Mouse (Mus musculus) MEL-GATA-1-ER (cell line): ENCODE data around the gene Slc41a3.
A peak's percentile ranks its signal among the peaks of the same experiment; 100 is the strongest.

ENCODE experiments used
- DNase-seq: peaks from one replicate; pipeline ENCODE4 v3.0.0-alpha.2; 2012; ENCODE audit warnings: low read depth; ENCODE audit errors: extremely low read depth

Slc41a3 gene

DNA sequence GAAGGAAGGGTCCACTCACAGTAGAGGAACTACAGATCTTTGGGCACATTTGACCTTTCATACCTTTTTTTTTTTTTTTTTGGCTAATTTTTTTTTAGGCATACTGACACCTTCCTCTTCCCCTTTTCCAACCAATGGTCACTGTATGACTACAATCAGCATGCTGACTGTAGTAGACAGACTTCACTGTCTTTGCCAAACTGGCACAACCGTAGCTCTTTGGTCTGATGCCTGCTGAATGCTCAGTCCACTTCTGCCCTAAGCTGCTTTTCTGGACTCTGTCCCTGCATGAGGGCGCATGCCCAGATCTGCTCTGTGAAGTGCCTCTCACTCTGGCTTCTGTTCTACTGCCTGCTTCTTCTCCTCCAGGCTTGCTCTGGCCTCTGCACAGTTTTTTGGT lies 6.9 kb upstream of the Slc41a3 start:
- DNase-seq = no peak

DNA sequence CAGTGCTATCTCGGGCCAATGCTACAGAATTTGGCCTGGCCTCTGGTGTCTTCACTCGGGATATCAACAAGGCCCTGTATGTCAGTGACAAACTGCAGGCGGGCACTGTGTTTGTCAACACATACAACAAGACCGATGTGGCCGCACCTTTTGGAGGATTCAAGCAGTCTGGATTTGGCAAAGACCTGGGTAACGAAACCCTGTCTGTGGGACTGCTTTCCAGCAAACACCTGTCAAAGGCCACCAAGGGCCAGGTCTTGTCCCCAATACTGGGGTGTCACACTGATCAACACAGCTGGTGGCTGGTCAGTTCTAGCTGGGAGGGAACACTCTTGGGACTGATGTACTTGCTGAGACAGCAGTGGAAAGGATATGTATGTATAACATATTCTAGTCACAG lies 6.3 kb upstream of the Slc41a3 start:
- DNase-seq = no peak

DNA sequence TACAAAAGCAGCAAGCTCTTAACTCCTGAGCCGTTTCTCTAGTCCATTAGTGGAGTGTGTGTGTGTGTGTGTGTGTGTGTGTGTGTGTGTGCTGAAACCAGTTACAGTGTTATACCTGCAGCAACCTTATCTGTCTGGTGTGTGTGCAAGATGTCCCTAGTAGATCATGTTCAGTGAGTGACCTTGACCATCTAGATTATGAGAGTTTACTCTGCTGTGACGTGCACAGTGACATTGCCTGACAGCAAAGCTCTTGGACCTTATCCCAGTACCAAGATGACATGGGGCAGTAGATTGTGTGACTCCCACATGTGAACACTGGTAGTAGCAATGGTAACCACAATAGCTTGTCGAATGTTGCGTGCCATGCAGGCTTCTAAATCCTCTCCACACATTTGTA lies 4.2 kb upstream of the Slc41a3 start:
- DNase-seq = no peak

DNA sequence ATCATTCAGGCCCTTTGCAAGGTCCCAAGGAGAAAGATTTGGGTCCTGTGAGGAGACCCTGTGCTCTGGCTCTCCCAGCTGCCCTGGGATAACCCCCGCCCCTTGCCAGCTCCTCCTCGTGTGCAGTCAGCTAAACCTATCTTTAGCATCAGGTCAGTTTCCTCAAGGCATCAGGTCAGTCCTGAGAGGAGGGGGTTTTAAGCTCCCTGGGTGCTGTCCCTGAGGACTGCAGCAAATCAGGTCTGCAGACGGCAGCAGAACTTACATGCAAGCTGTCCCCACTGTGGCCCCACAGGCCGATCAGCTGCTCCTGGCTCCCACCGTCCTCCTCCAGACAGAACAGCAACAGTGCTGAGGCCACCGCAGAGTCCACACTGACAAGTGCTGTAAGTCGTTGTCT lies 2.8 kb upstream of the Slc41a3 start:
- no peak for DNase-seq

DNA sequence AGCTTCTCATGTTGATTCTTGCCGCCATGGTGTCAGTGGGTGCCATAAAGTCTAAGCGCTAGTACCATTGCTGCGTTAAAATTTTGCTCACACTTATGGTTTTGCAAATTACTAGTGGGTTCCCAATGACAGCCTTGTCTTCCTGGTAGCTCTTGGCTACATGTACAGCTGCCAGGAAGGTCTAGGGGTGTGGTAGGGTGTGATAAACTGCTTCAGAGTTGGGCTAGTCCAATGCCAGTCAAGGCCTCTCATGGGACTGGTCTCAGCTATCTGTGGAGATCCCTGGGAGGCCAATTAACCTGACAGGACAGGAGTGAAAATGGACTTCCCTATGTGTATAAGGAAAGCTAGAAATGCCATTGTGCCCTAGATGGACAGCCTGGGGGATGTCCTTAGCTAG lies 2.2 kb upstream of the Slc41a3 start:
- no peak for DNase-seq

DNA sequence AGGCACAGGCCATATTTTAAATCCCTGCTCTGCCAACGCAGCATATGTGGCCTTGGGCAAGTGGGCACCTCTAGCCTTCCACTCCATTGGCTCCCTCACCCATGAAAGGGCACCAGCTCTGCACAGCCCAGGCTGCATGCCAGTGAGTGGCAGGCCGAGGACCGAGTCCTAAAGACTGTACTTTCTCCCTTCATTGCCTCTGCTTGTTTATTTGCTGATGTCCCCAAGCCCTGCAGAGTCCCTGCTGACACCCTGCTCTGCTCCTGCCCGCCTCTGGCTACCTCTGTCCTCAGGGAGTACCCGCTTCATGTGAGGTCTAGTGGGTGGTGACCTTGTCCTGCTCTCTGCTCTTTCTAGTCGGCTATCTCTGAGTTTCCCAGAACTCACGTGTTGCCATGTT lies 1.4 kb upstream of the Slc41a3 start:
- no peak for DNase-seq

DNA sequence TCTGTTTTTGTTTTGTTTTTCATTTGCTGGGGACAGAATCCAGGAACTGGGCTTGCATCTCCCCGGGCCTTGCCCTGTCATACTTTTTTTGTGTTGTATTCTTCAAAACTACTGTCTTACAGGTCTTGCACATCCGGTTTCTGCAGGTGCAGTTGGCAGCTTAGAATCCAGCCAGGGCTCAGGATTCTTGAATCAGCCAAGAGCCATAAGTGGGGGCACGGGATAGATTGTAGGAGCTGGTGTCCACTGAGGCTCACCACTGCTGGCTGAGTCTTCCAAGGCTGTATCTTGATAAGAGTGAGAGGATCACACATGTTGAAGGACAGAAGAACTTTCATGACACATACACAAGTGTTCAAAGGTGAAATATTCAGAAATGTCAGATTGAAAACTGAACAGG lies 395 bp upstream of the Slc41a3 start:
- no peak for DNase-seq

DNA sequence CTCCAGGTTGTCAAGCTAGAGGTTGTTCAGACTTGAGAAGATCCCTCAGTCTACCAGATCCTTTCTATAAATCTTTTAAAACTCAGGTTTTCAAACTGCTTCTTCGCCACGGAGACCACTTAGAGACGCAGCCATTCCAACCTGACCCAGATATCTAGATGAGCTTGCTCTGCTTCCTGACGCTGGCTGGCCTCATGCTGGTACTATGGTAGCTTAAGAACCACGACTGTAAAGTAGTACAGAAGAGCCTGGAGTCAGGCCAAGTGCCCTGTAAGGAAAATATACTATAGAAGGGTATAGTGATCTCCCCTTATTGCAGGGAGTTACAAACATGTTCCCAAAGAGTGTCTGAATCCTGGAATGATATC lies 757 bp downstream of the Slc41a3 start:
- DNase-seq = no peak

DNA sequence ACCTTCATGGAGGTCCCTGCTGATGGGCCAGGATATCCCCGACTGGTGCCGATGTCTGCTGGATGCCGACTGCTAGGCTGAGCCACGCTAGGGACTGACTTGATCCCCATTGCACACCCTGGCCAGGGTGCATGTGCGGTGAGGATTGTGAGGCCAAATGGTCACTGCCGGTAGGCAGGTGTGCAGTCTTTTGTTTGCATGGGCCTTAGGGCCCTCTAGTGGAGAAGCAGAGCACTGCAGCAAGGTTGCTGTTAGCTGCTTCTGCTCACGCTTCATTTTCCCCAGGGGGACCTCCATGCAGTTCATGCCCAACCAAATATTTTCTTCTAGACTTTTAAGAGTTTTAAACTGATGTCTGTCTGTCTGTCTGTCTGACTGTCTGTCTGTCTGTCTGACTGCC lies 2.0 kb downstream of the Slc41a3 start:
- peak; percentile 57 for DNase-seq

DNA sequence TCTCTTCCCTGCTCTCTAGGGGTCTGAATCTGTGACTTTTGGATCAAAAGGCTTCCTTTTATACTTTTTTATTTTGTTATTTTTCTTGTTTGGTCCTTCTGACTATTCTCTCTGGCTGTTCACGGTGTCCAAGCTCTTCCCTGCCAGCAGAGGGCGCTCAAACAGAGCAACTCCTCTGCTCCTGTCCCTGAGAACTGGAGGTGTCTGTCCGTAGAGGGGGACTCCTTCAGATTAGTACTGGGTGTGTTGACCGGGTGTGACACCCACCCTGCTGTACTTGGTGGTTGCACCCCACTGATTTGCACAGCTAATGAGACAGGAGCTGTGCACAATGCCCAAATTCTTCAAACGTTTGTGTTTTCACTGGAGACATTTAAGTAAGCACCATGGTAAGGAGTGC lies 2.7 kb downstream of the Slc41a3 start:
- DNase-seq = peak; percentile 53

DNA sequence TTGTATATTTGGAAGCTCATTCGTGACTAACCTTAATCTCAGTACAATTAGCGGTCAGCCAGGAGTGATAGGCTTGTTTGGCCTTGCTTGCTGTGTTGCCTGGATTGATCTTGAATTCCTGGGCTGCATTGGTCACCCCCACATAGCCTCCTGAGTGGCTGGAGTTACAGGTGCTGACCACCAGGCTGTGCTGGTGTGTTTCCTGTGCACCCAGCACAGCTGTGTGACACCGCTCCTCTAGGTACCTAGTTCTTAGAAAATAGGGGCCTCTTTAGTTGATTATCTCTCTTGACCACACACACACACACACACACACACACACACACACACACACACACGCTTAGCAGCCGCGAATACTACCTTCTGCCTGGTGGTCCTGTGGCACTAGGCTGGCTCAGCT lies 3.7 kb downstream of the Slc41a3 start:
- DNase-seq = no peak

DNA sequence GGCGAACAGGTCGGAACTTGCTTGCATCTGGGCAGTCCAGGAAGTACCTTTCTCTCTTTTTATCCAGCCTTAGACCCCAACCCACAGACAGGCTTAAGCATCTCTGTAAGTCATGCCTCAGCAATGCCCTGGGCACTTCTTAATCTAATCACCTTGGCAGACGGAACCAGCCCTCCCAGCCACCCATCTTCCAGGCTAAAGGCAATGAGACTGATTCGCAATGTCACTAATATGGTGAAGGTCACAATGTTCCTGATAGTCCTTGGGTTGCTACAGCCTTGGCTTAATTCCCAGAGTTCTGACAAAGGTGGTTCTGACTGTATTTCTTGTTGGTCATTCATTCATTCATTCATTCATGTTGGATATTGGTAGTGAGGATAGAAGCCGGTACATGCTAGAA lies 5.7 kb downstream of the Slc41a3 start:
- DNase-seq = no peak

DNA sequence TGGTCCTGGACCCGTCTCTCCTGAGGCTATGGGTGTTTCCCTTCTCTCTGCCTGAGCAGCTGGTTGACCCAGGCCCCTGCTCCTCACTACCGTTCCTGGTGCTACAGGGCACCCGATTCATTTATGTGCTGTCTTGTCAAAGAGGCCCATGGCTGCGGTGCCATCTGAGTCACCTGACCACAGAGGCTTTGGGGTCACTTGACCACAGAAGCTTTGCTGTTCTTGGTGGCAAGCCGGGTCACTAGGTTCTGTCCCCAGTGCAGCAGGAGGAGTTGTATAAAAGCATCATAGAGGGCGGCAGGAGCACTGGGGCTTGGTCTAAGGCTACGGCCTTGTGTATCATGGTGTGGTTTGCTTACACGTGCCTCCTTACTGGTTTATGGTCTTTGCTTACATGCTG lies 8.8 kb downstream of the Slc41a3 start:
- DNase-seq = no peak

DNA sequence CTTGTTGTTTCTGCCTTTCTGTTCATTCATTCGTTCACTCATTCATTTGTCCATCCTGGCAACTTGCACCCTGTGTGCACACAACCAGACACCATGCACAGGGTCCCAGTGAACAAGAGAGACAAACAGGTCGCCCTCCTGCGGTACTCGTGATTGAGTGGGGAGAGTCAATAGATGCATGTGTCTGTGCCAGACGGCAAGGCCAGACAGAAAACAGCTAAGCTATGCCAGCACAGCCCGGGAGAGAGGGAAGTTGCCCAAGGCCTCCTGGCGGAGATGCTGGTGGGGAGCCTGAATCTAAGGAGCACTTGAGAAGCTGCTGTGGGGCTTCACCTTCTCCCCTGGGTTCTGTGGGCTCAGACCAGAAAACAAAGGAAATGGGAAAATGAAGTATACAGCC lies 10.8 kb downstream of the Slc41a3 start:
- DNase-seq = no peak

DNA sequence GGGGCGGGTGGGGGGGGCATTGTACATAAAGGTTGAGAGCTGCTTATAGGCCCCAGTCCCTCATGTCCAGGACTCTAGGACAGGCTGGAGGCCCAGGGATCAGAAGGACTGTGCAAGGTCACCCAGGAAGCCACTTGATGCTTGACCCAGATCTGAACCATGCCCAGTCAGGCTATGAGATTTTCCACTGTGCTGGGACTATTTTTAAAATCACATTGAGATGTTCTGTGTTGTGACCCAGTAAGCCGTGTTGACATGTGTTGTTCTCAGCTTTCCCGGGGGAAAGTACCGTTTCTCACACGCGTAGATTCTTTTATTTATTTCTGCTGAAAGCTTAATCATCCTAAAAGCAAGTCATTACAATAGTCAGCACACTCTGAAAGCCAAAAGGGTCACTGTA lies 11.5 kb downstream of the Slc41a3 start:
- DNase-seq = no peak

DNA sequence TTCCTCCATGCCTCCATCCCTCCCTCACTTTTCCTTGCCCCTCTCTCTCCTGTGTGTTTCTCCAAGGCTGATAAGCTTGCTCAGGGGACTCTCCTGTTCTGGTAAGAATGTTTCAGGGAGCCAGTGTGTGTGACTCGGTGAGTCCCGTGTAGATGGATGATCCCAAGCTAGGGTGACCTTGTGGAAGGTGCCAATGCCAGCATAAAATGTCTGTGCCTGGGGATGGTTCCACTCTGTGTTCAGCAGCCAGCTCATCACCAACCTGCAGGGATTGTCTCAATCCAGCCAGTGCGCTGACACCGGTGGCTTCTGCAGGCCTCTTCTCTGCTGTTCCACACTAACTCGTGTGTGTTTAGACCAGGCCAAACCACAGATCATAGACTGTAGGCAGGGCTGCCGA lies 12.0 kb downstream of the Slc41a3 start:
- DNase-seq = no peak

DNA sequence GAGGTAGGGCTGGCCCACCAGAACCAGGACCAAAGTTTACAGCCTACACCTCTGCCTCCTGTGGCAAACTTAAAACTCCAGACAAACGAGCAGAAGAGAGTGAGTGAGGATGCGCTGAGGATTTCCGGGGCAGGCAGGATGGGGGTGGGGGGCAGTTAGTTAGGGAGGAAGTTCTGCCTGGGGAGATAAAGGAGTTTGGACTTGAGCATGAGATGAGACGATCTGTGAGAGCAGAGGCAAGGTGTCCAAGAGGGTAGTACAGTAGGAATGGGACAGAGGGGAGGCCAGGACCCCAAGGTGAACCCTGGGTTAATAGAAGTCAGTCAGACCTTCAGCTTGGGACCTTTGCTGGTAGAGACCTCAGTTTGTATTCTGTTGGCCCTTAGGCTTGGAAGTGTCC lies 13.7 kb downstream of the Slc41a3 start:
- DNase-seq = peak; percentile 85

DNA sequence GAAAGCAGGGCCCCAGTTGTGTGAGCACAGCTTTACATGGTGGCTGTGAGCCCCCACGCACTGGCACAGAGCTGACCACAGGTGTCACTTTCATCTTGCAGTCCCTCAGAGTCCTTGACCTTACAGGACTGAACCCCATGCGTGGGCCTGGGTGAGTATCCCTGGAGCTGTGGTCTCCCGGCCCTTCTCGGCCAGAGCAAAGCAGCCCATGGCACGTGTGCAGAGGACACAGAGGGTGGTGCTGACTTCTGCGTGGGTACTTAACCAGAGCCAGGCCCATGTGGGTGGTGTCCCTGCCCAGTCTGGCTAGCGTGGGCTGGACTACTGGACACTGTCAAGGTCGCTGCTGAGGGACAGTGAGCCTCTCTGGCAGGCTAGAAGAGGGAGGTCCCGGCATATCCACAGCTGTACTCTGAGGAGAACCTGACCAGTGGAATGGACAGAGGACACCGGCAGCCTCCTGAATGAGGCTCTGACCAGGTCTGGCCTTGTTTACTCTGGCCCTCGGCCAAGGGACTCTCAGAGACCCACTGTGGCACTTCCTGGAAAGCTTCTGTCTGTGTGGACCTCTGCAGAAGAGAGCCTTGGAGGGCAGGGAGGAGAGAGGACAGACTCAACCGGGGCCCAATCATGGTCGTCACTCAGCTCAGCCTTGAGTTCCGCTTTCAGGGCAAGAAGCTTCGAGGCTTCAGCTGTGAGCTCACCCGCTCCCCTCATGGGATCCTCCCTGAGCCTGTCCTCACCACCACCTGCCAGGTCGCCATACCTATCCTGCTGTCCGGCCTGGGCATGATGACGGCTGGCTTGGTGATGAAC lies 14.5 kb downstream of the Slc41a3 start:
- DNase-seq = peak; percentile 74

DNA sequence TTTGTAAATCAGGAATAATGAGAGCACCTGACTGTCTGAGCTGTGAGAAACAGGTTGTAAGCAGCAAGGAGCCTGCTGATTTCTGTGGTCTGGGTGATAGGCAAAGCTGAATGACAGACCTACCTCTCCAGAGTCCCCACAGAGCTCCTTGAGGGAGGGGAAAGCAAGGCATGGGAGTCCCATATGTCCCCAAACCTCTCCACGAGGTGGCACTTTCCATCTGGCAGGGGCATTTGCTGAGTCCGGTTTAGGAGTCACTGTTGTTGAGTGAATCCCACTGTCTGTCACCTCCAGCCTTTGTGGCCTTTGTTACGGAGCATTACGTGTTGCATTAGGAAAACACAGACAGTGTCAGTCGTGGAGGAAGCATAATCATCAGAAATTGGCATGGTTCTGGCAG lies 15.4 kb downstream of the Slc41a3 start:
- no peak for DNase-seq

DNA sequence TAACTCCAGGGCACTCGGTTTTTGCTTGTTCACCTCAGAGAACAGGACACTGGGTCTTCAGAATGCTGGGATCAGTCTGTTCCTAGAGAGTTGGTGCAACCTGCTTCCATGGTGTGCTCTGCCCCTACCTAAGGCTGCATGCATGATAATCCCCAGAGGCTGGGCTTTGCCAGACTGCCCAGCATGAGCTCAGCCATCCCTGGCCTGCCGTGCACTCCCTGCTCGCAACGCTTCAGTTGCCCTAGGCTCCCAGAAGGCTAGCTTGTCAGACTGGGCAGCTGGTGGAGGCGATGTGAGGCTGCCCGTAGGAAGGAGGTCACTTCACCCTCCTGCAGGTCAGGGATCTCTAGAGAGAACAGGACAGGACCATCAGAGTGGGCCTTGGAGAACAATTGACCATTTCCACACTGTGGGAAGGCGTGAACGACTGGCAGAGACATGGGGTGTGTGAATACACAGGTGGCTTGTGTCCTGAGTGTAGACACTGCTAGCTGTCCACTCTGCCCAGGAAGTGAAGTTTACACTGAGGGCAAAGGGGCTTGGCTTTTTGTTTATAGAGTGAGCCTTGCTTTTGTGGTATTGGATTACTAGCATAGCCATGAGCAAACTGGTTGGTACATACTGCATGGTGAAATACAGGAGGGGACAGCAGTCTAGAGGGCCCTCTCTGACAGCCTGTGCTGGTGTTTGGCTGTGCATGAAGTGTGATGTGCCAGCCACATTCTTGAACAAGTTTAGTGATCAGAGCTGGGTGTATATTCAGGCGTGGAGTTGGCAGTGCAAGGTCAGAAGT lies 16.5 kb downstream of the Slc41a3 start:
- DNase-seq = no peak

DNA sequence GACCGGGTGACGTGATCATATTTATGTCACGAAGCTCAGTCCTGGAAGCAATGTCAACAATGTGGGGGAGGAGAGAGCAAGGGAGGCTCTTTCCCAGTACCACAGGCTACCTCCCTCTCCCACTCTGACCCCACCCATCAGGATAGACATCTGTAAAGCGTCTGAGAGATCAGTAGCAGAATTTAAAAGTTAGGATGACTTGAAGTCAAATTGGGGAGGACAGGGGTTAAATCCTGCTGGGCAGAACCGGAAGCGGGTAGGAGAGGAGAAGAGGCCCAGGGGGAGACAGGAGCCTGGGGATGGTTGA lies 17.0 kb downstream of the Slc41a3 start:
- DNase-seq = no peak

DNA sequence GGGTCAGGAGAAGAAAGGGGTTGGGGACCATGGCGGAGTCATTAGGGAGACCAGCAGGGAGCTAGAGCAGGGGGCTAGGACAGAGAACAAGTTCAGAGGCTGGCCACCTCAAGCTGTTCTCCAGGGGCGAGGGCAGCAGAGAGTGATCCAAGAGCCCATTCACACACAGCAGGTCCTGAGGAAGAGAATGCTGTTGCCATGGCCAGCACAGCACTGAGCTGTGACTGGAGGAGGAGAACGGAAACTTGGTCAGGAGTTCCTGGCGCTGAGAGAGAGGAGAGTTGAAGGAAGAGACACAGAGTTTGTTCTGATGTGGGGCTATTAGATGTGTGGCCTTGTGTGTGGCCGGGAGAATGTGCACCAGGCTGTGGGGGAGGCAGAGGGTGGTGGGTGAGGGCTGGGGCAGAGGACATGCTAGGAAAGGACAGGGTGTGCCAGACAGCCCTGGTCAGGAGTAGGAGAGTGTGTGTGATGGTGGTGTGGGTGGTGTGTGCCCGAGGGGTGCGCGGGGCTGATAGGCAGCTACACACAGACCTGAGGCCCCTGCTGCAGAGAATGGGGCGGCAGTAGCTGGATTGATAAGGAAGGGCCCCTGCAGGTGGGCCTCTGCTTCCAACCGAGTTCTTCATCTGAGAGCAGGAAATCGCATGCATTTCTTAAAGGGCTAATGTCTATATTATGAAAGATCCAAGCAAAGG lies 18.4 kb downstream of the Slc41a3 start:
- peak; percentile 77 for DNase-seq

DNA sequence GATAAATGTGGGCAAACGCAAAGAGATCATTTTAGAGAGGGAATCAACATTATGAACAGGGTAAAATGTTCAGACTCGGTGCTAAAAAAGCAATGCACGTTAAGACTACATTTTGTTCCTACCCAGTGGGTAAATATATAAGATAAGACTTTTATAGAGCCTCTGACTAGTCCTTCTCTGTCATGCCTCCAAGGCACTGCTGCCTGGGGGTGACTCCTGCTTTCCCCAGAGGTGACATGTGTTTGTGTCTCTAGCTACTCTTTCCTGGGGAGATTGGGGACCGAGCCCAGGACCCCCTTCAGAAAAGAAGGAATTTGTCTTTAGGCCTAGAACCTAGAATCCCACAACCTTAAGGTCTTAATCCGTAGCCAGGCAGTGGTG lies 18.9 kb downstream of the Slc41a3 start:
- DNase-seq = no peak
